Mouse (Mus musculus) MEL (cell line): Measurements from ENCODE around the gene Anks1.

ENCODE experiments used
- CTCF ChIP-seq, 3 experiments: IDR thresholded peaks in 2 of 3; conservative IDR thresholded peaks in 1 of 3; 2 replicates each; pipeline ENCODE4 v1.5.1; 2011 to 2012; ENCODE audit warnings: low read length in 3 of 3, low read depth in 2 of 3, mild to moderate bottlenecking in 2 of 3, improper control_type of control experiment in 1 of 3, inconsistent platforms in 1 of 3, mixed read lengths in 1 of 3, moderate library complexity in 1 of 3; ENCODE audit not compliant: control insufficient read depth in 1 of 3, insufficient read depth in 1 of 3, poor library complexity in 1 of 3, severe bottlenecking in 1 of 3
- EP300 ChIP-seq, 2 experiments: IDR thresholded peaks; 2 replicates each; pipeline ENCODE4 v1.6.1; 2011; ENCODE audit warnings: improper control_type of control experiment in 2 of 2, low read length in 2 of 2, low read depth in 1 of 2, mild to moderate bottlenecking in 1 of 2
- GATA1 ChIP-seq: IDR thresholded peaks from 2 replicates; pipeline ENCODE4 v1.6.1; 2011; ENCODE audit warnings: low read depth, low read length, improper control_type of control experiment
- MXI1 ChIP-seq: IDR thresholded peaks from 2 replicates; pipeline ENCODE4 v1.6.1; 2011; ENCODE audit warnings: mild to moderate bottlenecking, low read depth, low read length, improper control_type of control experiment
- POLR2A ChIP-seq, 2 experiments: IDR thresholded peaks; 2 replicates each; pipeline ENCODE4 v1.6.1; 2011 to 2012; ENCODE audit warnings: low read length in 2 of 2, mild to moderate bottlenecking in 2 of 2, control low read depth in 1 of 2, improper control_type of control experiment in 1 of 2, low read depth in 1 of 2, moderate library complexity in 1 of 2; ENCODE audit not compliant: control insufficient read depth in 1 of 2, insufficient read depth in 1 of 2, poor library complexity in 1 of 2
- RAD21 ChIP-seq: IDR thresholded peaks from 2 replicates; pipeline ENCODE4 v1.6.1; 2011; ENCODE audit warnings: mild to moderate bottlenecking, low read depth, low read length, improper control_type of control experiment
- UBTF ChIP-seq: IDR thresholded peaks from 2 replicates; pipeline ENCODE4 v1.6.1; 2012; ENCODE audit warnings: low read depth, mild to moderate bottlenecking, inconsistent platforms, low read length, improper control_type of control experiment, moderate library complexity, borderline replicate concordance; ENCODE audit not compliant: insufficient read depth
- ZC3H11A ChIP-seq: IDR thresholded peaks from 2 replicates; pipeline ENCODE4 v1.6.1; 2012; ENCODE audit warnings: low read depth, mild to moderate bottlenecking, inconsistent platforms, low read length, improper control_type of control experiment
- ZKSCAN1 ChIP-seq: IDR thresholded peaks from 2 replicates; pipeline ENCODE4 v1.6.1; 2012; ENCODE audit warnings: low read depth, mild to moderate bottlenecking, inconsistent platforms, low read length, improper control_type of control experiment, moderate library complexity
- ZNF384 ChIP-seq: IDR thresholded peaks from 2 replicates; pipeline ENCODE4 v1.6.1; 2012; ENCODE audit warnings: low read depth, mild to moderate bottlenecking, inconsistent platforms, low read length, improper control_type of control experiment

DNA sequence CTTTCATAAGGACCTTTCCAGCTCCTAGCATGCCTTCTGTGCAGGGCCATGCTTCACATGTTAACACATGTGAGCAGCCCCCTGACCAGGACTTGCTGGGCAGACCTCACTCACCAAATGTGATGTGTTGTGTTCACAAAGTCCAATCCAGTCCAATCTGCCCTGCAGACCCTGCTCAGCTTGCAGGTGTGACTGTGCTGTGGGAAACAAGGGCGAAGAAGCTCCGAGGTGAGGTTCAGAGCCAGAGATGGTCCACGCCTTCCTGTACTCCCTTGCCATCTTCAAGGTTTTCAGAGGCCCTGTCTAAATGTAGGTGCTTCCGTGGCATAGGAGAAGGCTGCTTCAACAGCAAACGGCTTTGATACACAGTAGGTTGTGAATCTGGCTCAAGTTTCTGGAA is 59.8 kb downstream of the Anks1 start:
- TF ChIP-seq POLR2A (IDR thresholded peaks at IDR 0.05; ENCODE audit: control insufficient read depth in 1 of 2, insufficient read depth in 1 of 2, low read depth in 1 of 2, low read length in 2 of 2, poor library complexity in 1 of 2): no peak
- no peak for TF ChIP-seq RAD21
- no peak for TF ChIP-seq EP300 (IDR thresholded peaks at IDR 0.05; ENCODE audit: low read depth in 1 of 2, low read length in 2 of 2)
- no peak for TF ChIP-seq CTCF (IDR thresholded peaks at IDR 0.05 in 2 of 3, conservative IDR thresholded peaks at IDR 0.05 in 1 of 3; ENCODE audit: control insufficient read depth in 1 of 3, insufficient read depth in 1 of 3, low read depth in 2 of 3, low read length in 3 of 3, poor library complexity in 1 of 3, severe bottlenecking in 1 of 3)
- no peak for TF ChIP-seq GATA1
- TF ChIP-seq UBTF: no peak
- TF ChIP-seq ZC3H11A: no peak
- TF ChIP-seq ZNF384: no peak
- no peak for TF ChIP-seq MXI1
- no peak for TF ChIP-seq ZKSCAN1
